Mouse (Mus musculus) activated CD4-positive, CD25-positive, alpha-beta regulatory T cell (primary cell): Measurements from ENCODE around the gene Actl6a. TPM values are rescaled to one million over a fixed set of nuclear protein-coding genes. Genes with fewer than 3 reads are reported as not detected.

ENCODE experiments used
- polyA plus RNA-seq, 2 experiments: library from polyadenylated mRNA; unstranded; fragments of 100-300 nt; shearing (Covaris generic); gene quantifications; one replicate each; pipeline ENCODE4 v1.2.1; 2017

Gene Actl6a
- 100 to 1,000 TPM; 106 to 121 TPM for polyA plus RNA-seq

GRCm38 (mm10) chr3:32705647-32706348, at the start of gene Actl6a:
TSS of gene Actl6a (plus strand) at chr3:32706298.

DNA sequence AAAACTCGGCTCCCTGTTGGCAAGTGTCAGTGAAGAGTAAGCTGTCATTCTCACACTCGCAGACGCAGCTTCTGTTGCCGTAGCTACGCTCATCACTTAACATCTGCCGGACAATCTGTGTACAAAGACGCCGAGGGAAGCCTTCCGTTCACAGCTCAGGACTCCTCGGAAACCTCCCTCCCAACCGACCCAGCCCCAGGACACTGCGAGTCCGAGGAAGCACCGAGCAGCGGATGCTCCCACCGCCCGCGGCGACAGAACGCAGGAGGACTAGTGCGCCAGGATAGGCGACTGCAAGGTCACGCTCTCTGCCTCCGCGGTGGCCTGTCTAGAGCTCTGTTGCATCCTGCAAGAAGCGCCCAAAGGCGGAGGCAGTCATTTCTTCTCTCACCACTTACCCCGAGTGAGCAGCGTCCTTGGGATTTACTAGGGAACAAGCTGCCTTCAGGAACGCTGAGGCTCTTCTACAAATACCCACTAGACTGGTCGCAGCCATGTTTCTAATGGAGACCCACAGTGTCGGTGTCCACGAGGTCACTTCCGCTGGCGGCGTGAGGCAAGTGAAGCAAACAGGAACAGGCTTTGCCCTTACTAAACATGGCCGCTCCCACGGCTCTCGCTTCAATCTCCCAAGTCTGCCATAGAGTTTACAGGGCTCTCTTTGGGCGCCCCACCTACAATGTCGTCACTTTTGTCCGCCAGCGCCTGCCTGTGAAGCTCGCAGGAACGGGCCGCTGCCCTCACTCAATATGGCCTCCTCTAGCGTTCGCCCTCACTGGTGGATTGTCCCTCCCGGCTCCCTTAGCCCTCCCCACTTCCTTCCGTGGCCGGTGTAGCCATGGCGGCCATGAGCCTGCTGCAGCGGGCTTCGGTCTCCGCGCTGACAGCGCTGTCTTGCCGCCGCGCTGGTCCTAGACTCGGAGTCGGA, 30.4 kb downstream of the Actl6a start, which contains the start of gene Ndufb5:
Gene Ndufb5, plus strand, starts transcription at position 747 of the 928 bp plus-strand sequence.

DNA sequence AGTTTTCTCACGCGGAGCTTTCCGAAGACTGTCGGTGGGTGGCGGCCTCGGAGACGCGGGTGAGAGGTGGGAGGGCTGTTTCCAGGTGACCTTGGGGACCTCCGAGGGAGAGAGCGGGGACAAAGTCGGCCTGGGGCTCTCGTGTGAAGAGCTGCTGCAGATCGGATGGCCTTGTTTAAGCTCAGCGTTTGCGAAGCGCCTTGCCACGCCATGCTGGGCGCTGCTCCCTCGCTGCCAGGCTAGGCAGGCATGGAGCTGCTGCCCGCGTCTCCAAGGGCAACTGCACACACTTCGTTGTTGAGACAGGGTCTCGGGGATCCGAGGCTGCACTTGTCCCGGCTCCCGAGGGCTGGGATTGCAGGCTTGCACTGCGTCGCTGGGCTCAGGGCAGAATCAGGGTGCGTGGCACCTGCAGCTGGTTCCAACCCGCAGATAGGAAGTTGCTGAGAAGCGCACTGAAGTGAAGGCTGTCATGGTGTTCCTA, 31.1 kb downstream of the Actl6a start, which contains the start of gene Mrpl47:
Gene Mrpl47, minus strand, starts transcription at position 434 of the 484 bp plus-strand sequence.

Other genes starting within 250 kb of the Actl6a start
- under 1 TPM; 0.12 to 0.43 TPM for gene Kcnmb3, start 214.1 kb upstream of the Actl6a start, polyA plus RNA-seq
- gene Zfp639, start 196.0 kb upstream of the Actl6a start, polyA plus RNA-seq = 10 to 100 TPM; 39.8 to 57.1 TPM
- 10 to 100 TPM; 13.0 to 21.1 TPM for gene Mfn1, start 176.8 kb upstream of the Actl6a start, polyA plus RNA-seq
- 10 to 100 TPM; 14.8 to 18.2 TPM for gene Gnb4, start 89.7 kb upstream of the Actl6a start, polyA plus RNA-seq
- 100 to 1,000 TPM; 179 to 207 TPM for gene Ndufb5, start 30.7 kb downstream of the Actl6a start, polyA plus RNA-seq
- 10 to 100 TPM; 15.2 to 24.5 TPM for gene Mrpl47, start 31.3 kb downstream of the Actl6a start, polyA plus RNA-seq
- under 1 TPM in 1 of 2 experiments, not detected in 1; 0.10 TPM for gene Usp13, start 111.2 kb downstream of the Actl6a start, polyA plus RNA-seq